Mouse (Mus musculus) heart, embryonic 15.5 days (tissue): Measurements from ENCODE around the gene Ago1. TPM values are rescaled to one million over a fixed set of nuclear protein-coding genes. Genes with fewer than 3 reads are reported as not detected.

Experiments used
- ATAC-seq: fragments of 200-750 bp; cut with Nextera tagmentation; replicated peaks from 2 replicates; pipeline ENCODE4 v1.8.0; 2017; ENCODE audit warnings: low read depth, moderate TSS enrichment; ENCODE audit not compliant: insufficient number of reproducible peaks, insufficient read depth, low FRiP score
- H3K27ac ChIP-seq: fragments of 300-500 bp; sonication (generic); 2 replicates; pipeline ENCODE4 v1.5.1; 2015; ENCODE audit warnings: mild to moderate bottlenecking, inconsistent platforms
- H3K27me3 ChIP-seq: fragments of 300-500 bp; sonication (generic); 2 replicates; pipeline ENCODE4 v1.6.1; 2015; ENCODE audit warnings: inconsistent platforms
- H3K36me3 ChIP-seq: fragments of 300-500 bp; sonication (generic); 2 replicates; pipeline ENCODE4 v1.6.1; 2015; ENCODE audit warnings: mild to moderate bottlenecking, inconsistent platforms
- H3K4me1 ChIP-seq: fragments of 300-500 bp; sonication (generic); replicated peaks from 2 replicates; pipeline ENCODE4 v1.6.1; 2015; ENCODE audit warnings: inconsistent platforms
- H3K4me2 ChIP-seq: fragments of 300-500 bp; sonication (generic); 2 replicates; pipeline ENCODE4 v1.6.1; 2015; ENCODE audit warnings: inconsistent platforms, mild to moderate bottlenecking, moderate library complexity
- H3K4me3 ChIP-seq: fragments of 300-500 bp; sonication (generic); 2 replicates; pipeline ENCODE4 v1.5.1; 2015; ENCODE audit warnings: mild to moderate bottlenecking, inconsistent platforms
- H3K9ac ChIP-seq: fragments of 300-500 bp; sonication (generic); 2 replicates; pipeline ENCODE4 v1.6.1; 2015; ENCODE audit warnings: mild to moderate bottlenecking, inconsistent platforms
- H3K9me3 ChIP-seq: fragments of 300-500 bp; sonication (generic); replicated peaks from 2 replicates; pipeline ENCODE4 v1.6.1; 2016; ENCODE audit warnings: inconsistent platforms
- WGBS: fragments of 180-500 bp; shearing (Covaris S2); methylation state at CpG from one replicate; pipeline ENCODE4 v1.1.7; 2015; ENCODE audit warnings: mixed read lengths; 5-methylcytosine and 5-hydroxymethylcytosine counted together
- polyA plus RNA-seq: library from polyadenylated mRNA; unstranded; fragments of >200 nt; fragmentation: Nextera tagmentation; extraction: Ambion mirVana; gene quantifications from 2 replicates; pipeline ENCODE4 v1.2.1, GENCODE M21; 2015

The Ago1 gene
- polyA plus RNA-seq, 1 experiment from 2014 or later, result 1.9 TPM

GRCm38 (mm10) chr4:126469334-126469733, 951 bp upstream of the Ago1 start:
- H3K27ac ChIP-seq, result no peak overlapping the region
- H3K27me3 ChIP-seq, result no peaks in the 10 kb centered on the region
- no peak overlapping the region for H3K4me2 ChIP-seq
- H3K9me3 ChIP-seq, result no peaks in the 10 kb centered on the region
- 63% methylated on average over 1 of the region's 1 CpGs for WGBS
- no peaks in the 10 kb centered on the region for H3K36me3 ChIP-seq
- ATAC-seq, result no peak
- peaks cover 34% of the 10 kb centered on the region for H3K4me1 ChIP-seq
- no peak overlapping the region for H3K9ac ChIP-seq
- H3K4me3 ChIP-seq, result no peak overlapping the region

GRCm38 (mm10) chr4:126468925-126469324, 542 bp upstream of the Ago1 start:
- 6% methylated on average over 8 of the region's 8 CpGs for WGBS
- H3K4me3 ChIP-seq, result peak overlapping the region; percentile 85
- peaks cover 34% of the 10 kb centered on the region for H3K4me1 ChIP-seq
- H3K4me2 ChIP-seq, result peak overlapping the region; percentile 87
- no peak for ATAC-seq
- no peaks in the 10 kb centered on the region for H3K9me3 ChIP-seq
- H3K27ac ChIP-seq, result no peak overlapping the region
- no peaks in the 10 kb centered on the region for H3K36me3 ChIP-seq
- no peaks in the 10 kb centered on the region for H3K27me3 ChIP-seq
- H3K9ac ChIP-seq, result no peak overlapping the region

- WGBS, result 2% methylated on average over 25 of the region's 25 CpGs
- Histone ChIP-seq H3K4me1 (peaks cover 34% of the 10 kb centered on the region), H3K4me2 (peak overlapping the region; percentile 87), H3K27ac (peak overlapping the region; percentile 83), H3K9me3 (no peaks in the 10 kb centered on the region), H3K4me3 (peak overlapping the region; percentile 85), H3K36me3 (no peaks in the 10 kb centered on the region), H3K9ac (peak overlapping the region; percentile 85), H3K27me3 (no peaks in the 10 kb centered on the region)
- ATAC-seq, result peak; percentile 70
These were observed 580 bp downstream of the Ago1 start for GRCm38 (mm10) chr4:126467721-126468284.

GRCm38 (mm10) chr4:126466251-126466750, 2.1 kb downstream of the Ago1 start:
- no peak for ATAC-seq
- no peaks in the 10 kb centered on the region for H3K36me3 ChIP-seq
- WGBS, result 44% methylated on average over 8 of the region's 8 CpGs
- H3K4me1 ChIP-seq, result peaks cover 37% of the 10 kb centered on the region
- no peaks in the 10 kb centered on the region for H3K9me3 ChIP-seq
- peak overlapping the region; percentile 15; the same call in 1 of the 2 replicates for H3K4me2 ChIP-seq
- H3K27me3 ChIP-seq, result no peaks in the 10 kb centered on the region
- no peak overlapping the region for H3K4me3 ChIP-seq
- H3K9ac ChIP-seq, result 0 out of 2 replicates have a peak overlapping the region, but pooled peaks have one; percentile 19
- H3K27ac ChIP-seq, result no peak overlapping the region

- no peak overlapping the region for H3K27ac ChIP-seq
- no peaks in the 10 kb centered on the region for H3K36me3 ChIP-seq
- H3K9me3 ChIP-seq, result no peaks in the 10 kb centered on the region
- H3K9ac ChIP-seq, result 0 out of 2 replicates have a peak overlapping the region, but pooled peaks have one; percentile 19
- 23% methylated on average over 8 of the region's 8 CpGs for WGBS
- ATAC-seq, result no peak
- no peak overlapping the region for H3K4me3 ChIP-seq
- no peaks in the 10 kb centered on the region for H3K27me3 ChIP-seq
- peaks cover 37% of the 10 kb centered on the region for H3K4me1 ChIP-seq
- H3K4me2 ChIP-seq, result peak overlapping the region; percentile 15; the same call in 1 of the 2 replicates
These were observed 2.5 kb downstream of the Ago1 start for GRCm38 (mm10) chr4:126465843-126466242.

GRCm38 (mm10) chr4:126464892-126465235, 3.5 kb downstream of the Ago1 start:
- H3K4me2 ChIP-seq, result no peak overlapping the region
- no peak for ATAC-seq
- H3K9me3 ChIP-seq, result no peaks in the 10 kb centered on the region
- H3K4me1 ChIP-seq, result peaks cover 37% of the 10 kb centered on the region
- H3K27ac ChIP-seq, result no peak overlapping the region
- peaks cover 1% of the 10 kb centered on the region; the same call in 1 of the 2 replicates for H3K36me3 ChIP-seq
- 24% methylated on average over 2 of the region's 2 CpGs for WGBS
- no peaks in the 10 kb centered on the region for H3K27me3 ChIP-seq
- H3K9ac ChIP-seq, result no peak overlapping the region
- H3K4me3 ChIP-seq, result no peak overlapping the region

- Histone ChIP-seq H3K4me3 (no peak overlapping the region), H3K9ac (no peak overlapping the region), H3K4me1 (peaks cover 37% of the 10 kb centered on the region), H3K9me3 (no peaks in the 10 kb centered on the region), H3K4me2 (no peak overlapping the region), H3K27ac (no peak overlapping the region), H3K27me3 (no peaks in the 10 kb centered on the region), H3K36me3 (peaks cover 6% of the 10 kb centered on the region; the same call in 1 of the 2 replicates)
- ATAC-seq, result no peak
- WGBS, result 42% methylated on average over 4 of the region's 4 CpGs
These were observed 4.0 kb downstream of the Ago1 start for GRCm38 (mm10) chr4:126464189-126464891.

GRCm38 (mm10) chr4:126455441-126455840, 12.9 kb downstream of the Ago1 start:
- Histone ChIP-seq H3K4me3 (no peak overlapping the region), H3K4me1 (no peaks in the 10 kb centered on the region), H3K4me2 (no peak overlapping the region), H3K27me3 (no peaks in the 10 kb centered on the region), H3K27ac (no peak overlapping the region), H3K9me3 (no peaks in the 10 kb centered on the region), H3K9ac (no peak overlapping the region), H3K36me3 (peaks cover 67% of the 10 kb centered on the region)
- WGBS, result 88% methylated on average over 7 of the region's 7 CpGs
- no peak for ATAC-seq

- H3K27ac ChIP-seq, result no peak overlapping the region
- H3K4me3 ChIP-seq, result no peak overlapping the region
- H3K9me3 ChIP-seq, result no peaks in the 10 kb centered on the region
- no peak for ATAC-seq
- no peaks in the 10 kb centered on the region for H3K27me3 ChIP-seq
- H3K4me1 ChIP-seq, result no peaks in the 10 kb centered on the region
- no peak overlapping the region for H3K4me2 ChIP-seq
- no peak overlapping the region for H3K9ac ChIP-seq
- WGBS, result 85% methylated on average over 5 of the region's 5 CpGs
- peaks cover 69% of the 10 kb centered on the region for H3K36me3 ChIP-seq
These were observed 13.7 kb downstream of the Ago1 start for GRCm38 (mm10) chr4:126454547-126455254.

- no peak overlapping the region for H3K4me3 ChIP-seq
- ATAC-seq, result no peak
- 92% methylated on average over 1 of the region's 1 CpGs for WGBS
- H3K36me3 ChIP-seq, result peaks cover 52% of the 10 kb centered on the region
- H3K4me1 ChIP-seq, result no peaks in the 10 kb centered on the region
- no peaks in the 10 kb centered on the region for H3K27me3 ChIP-seq
- no peaks in the 10 kb centered on the region for H3K9me3 ChIP-seq
- H3K4me2 ChIP-seq, result no peak overlapping the region
- no peak overlapping the region for H3K27ac ChIP-seq
- H3K9ac ChIP-seq, result no peak overlapping the region
These were observed 18.1 kb downstream of the Ago1 start for GRCm38 (mm10) chr4:126450268-126450667.

GRCm38 (mm10) chr4:126447126-126447525, 21.3 kb downstream of the Ago1 start:
- WGBS, result 85% methylated on average over 7 of the region's 7 CpGs
- H3K4me1 ChIP-seq, result peaks cover 6% of the 10 kb centered on the region

More at GRCm38 (mm10) chr4:126447126-126447525, 21.3 kb downstream of the Ago1 start:
- Histone ChIP-seq H3K27ac (no peak overlapping the region), H3K9me3 (no peaks in the 10 kb centered on the region), H3K9ac (no peak overlapping the region), H3K4me2 (no peak overlapping the region), H3K36me3 (peaks cover 36% of the 10 kb centered on the region), H3K4me3 (no peak overlapping the region), H3K27me3 (no peaks in the 10 kb centered on the region)
- ATAC-seq, result no peak
